Mouse (Mus musculus): ENCODE data around the gene Gdf15. TPM values are rescaled to one million over a fixed set of nuclear protein-coding genes. Genes with fewer than 3 reads are reported as not detected.

Gene Gdf15
- polyA plus RNA-seq, 1 experiment from 2014 or later: 0.60 TPM

DNA sequence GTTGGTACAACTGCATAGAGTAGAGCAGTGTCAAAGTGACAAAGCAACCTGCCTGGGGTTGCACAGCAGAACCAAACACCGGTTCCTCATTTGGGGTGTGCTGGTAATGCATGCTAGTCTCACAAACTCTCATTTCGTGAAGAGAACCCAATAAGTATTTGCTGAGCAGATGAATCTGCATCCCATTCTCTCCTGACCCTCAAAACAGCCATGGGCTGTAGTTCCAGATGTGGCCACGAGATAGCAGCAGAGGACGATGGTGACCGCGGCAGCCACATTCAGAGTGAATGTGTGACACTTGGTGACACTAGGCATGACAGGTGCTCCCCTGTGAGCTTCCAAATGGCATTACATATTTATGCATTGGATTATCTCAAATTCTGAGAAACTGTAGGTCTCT is 20.4 kb downstream of the Gdf15 start:
- 1% methylated on average over 6 of the region's 6 CpGs for WGBS
- peaks cover 37% of the 10 kb centered on the region for H3K4me1 ChIP-seq (replicated peaks; ENCODE audit: control insufficient read depth, insufficient read depth, low read length)
- H3K9me3 ChIP-seq (ENCODE audit: control insufficient read depth, low read length): no peaks in the 10 kb centered on the region

DNA sequence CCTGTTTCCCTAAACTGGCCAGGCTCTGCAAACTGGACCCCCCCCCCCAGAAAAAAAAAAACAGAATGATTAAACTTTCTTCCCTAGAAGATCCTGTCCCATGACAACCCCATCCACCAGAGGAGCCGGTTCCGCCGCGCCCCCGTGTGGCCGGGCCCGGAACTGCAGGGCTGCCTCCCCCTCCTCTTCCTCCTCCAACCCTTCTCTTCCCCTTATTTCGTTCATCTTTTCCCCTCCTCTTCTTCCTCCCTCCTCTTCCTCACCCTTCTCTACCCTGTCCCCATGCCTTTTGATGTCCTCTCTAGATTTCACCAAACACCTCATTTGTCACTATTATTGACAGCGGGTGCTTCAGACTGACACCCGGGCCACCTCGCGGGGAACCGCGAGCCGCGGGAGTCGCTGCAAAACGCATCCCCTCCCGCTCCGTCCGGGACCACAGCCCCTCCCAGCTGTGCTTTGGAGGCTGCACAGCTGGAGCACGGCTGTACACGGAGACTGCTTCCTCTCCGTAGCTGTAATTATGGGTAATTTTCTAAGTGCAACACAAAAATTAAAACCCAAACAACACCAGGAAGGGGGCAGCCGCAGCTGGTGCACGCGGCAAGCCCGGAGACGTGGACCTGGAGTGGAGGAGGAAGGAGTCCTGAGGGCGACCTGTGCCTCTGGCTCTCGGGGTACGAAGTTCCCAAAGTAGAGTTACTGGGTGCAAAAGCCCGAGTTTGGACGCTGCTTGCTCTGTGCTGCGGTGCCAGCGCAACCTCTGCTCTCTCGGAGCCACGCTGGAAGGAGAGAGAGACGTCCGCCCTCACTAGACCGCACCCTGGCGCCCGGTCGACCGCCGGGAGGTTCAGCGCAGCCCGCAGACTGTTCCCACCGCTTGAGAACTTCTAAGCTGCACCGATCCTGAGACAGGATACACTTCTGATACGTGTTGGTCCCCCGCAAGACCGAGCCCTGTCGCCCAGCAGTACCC is 21.2 kb downstream of the Gdf15 start:
- peak overlapping the region; percentile 100 for H3K27ac ChIP-seq (ENCODE audit: low read length)
- WGBS: under 1% methylated on average over 54 of the region's 54 CpGs
- no peaks in the 10 kb centered on the region for H3K27me3 ChIP-seq (ENCODE audit: control insufficient read depth, insufficient read depth, low read depth, low read length)
- peak overlapping the region; percentile 74 for H3K4me2 ChIP-seq (ENCODE audit: low read depth, low read length)
- peak overlapping the region; percentile 56 for H3K4me3 ChIP-seq (ENCODE audit: low read length)
- H3K4me1 ChIP-seq (replicated peaks; ENCODE audit: control insufficient read depth, insufficient read depth, low read length): peaks cover 37% of the 10 kb centered on the region
- H3K36me3 ChIP-seq (ENCODE audit: control insufficient read depth, insufficient read depth, low read length): no peaks in the 10 kb centered on the region
- H3K9ac ChIP-seq (ENCODE audit: low read length): peak overlapping the region; percentile 83
- peak; percentile 8; the same call in 1 of the 2 replicates for ATAC-seq (ENCODE audit: low read depth)
- no peaks in the 10 kb centered on the region for H3K9me3 ChIP-seq (ENCODE audit: control insufficient read depth, low read length)

More for the DNA sequence above, 20.4 kb downstream of the Gdf15 start:
- H3K9ac ChIP-seq (ENCODE audit: low read length): peak overlapping the region; percentile 74
- H3K27ac ChIP-seq (ENCODE audit: low read length): peak overlapping the region; percentile 80
- no peak for ATAC-seq (ENCODE audit: low read depth)
- H3K27me3 ChIP-seq (ENCODE audit: control insufficient read depth, insufficient read depth, low read depth, low read length): no peaks in the 10 kb centered on the region
- no peaks in the 10 kb centered on the region for H3K36me3 ChIP-seq (ENCODE audit: control insufficient read depth, insufficient read depth, low read length)
- peak overlapping the region; percentile 56 for H3K4me3 ChIP-seq (ENCODE audit: low read length)
- H3K4me2 ChIP-seq (ENCODE audit: low read depth, low read length): peak overlapping the region; percentile 74

DNA sequence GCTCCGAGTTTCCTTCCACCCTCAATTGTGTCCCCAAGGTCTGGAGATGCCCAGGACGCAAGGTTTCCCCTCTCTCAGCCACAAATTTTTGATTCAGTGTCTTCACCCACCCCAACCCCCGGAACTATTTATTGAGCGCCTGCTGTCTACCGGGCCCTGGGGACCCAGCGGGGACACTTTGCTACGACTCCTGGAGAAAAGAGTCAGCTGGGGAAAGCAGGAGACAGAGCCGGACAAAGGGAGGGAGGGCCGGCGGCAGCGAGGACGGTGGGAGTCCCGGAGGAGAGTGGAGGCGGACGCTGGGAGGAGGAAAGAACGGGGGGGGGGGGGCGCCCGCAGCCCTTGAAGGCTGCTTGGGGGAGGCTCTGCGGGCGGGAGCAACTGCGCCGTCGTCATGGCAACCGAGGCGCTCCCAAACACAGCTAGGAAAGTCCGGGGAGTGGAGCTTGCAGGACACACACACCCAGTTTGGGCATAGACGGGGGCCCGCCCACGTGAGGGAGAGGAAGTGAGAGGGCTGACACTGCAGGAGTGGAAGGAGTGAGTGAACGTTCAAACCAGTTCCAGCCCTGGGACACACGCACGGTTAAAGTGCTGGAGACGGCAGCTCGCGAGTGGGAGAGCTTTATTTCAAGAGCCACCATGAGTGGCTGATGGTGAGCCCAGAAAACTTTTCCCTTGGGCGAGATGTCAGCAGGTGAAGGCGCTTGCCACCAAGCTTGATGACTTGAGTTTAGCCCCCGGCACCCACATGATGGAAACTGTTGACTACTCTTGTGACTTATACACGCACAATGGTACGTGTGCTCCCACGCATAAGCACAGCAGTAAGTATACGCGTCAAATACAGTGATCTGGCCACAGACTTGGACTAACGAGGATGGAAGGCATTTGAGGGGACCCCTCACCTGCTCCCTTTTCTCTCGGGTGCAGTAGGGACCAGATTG is 22.1 kb downstream of the Gdf15 start:
- no peaks in the 10 kb centered on the region for H3K27me3 ChIP-seq (ENCODE audit: control insufficient read depth, insufficient read depth, low read depth, low read length)
- peaks cover 37% of the 10 kb centered on the region for H3K4me1 ChIP-seq (replicated peaks; ENCODE audit: control insufficient read depth, insufficient read depth, low read length)
- under 1% methylated on average over 40 of the region's 45 CpGs for WGBS
- peak overlapping the region; percentile 83 for H3K9ac ChIP-seq (ENCODE audit: low read length)
- peak overlapping the region; percentile 100 for H3K27ac ChIP-seq (ENCODE audit: low read length)
- peak overlapping the region; percentile 74 for H3K4me2 ChIP-seq (ENCODE audit: low read depth, low read length)
- ATAC-seq (ENCODE audit: low read depth): peak; percentile 81
- H3K4me3 ChIP-seq (ENCODE audit: low read length): peak overlapping the region; percentile 56
- H3K36me3 ChIP-seq (ENCODE audit: control insufficient read depth, insufficient read depth, low read length): no peaks in the 10 kb centered on the region
- H3K9me3 ChIP-seq (ENCODE audit: control insufficient read depth, low read length): no peaks in the 10 kb centered on the region

DNA sequence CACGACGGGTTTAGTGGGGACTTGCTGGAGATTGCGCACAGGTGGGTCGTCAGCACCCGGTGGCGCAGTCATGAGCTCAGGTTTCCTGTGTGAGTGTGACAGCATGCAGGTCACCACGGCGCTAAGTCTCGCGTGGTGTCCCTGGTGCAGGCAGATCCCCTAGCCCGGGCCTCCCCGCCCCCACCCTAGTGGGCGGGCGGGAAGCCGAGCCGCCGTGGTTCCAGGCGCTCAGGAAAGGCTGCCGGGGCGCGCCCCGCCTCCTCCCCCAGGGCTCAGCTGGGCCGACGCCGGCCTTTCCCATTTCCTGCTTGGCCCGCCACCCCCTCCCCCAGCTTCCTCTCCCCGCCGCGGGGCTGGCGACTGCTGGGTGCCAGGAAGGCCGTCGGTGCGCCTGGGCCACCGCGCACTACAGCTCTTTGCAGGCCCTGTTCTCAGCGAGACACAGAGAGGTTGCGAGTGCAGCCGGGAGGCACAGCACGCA is 22.8 kb downstream of the Gdf15 start:
- Histone ChIP-seq H3K9me3 (ENCODE audit: control insufficient read depth, low read length) (no peaks in the 10 kb centered on the region), H3K4me1 (replicated peaks; ENCODE audit: control insufficient read depth, insufficient read depth, low read length) (peaks cover 37% of the 10 kb centered on the region), H3K27me3 (ENCODE audit: control insufficient read depth, insufficient read depth, low read depth, low read length) (no peaks in the 10 kb centered on the region), H3K4me3 (ENCODE audit: low read length) (peak overlapping the region; percentile 56), H3K4me2 (ENCODE audit: low read depth, low read length) (peak overlapping the region; percentile 74), H3K36me3 (ENCODE audit: control insufficient read depth, insufficient read depth, low read length) (no peaks in the 10 kb centered on the region), H3K27ac (ENCODE audit: low read length) (peak overlapping the region; percentile 100), H3K9ac (ENCODE audit: low read length) (peak overlapping the region; percentile 83)
- ATAC-seq (ENCODE audit: low read depth): peak; percentile 85
- WGBS: under 1% methylated on average over 36 of the region's 39 CpGs

DNA sequence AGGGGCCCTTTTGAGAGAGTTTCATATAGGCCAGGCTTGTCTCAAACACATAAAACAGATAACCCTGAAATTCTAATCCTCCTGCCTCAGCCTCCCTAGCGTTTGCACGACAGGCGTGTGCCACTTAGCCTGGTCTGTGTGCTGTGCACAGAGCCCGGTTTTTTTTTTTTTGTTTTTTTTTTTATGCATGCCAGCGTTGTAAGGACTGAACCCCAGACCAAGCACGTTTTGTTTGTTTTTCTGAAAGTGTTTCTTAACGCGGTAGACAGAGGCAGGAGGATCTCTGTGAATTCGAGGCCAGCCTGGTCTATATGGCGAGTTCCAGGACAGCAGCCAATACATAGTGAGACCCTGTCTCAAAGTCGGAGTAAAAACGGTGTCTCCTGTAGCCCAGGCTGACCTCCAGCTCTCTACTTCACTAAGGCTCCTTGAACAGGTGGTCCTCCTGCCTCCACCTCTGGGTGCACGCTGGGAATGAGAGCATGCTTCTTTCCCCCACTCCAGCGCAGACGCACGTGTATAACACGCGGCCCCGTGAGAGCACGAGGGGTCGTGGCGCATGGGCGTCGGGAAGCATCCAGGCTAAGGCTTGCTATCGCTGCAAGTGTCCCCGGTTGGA is 23.4 kb downstream of the Gdf15 start, which contains the start of gene Ssbp4:
Ssbp4 (minus strand) TSS at position 124 of the 619 bp plus-strand sequence.
- 4% methylated on average over 26 of the region's 26 CpGs for WGBS

DNA sequence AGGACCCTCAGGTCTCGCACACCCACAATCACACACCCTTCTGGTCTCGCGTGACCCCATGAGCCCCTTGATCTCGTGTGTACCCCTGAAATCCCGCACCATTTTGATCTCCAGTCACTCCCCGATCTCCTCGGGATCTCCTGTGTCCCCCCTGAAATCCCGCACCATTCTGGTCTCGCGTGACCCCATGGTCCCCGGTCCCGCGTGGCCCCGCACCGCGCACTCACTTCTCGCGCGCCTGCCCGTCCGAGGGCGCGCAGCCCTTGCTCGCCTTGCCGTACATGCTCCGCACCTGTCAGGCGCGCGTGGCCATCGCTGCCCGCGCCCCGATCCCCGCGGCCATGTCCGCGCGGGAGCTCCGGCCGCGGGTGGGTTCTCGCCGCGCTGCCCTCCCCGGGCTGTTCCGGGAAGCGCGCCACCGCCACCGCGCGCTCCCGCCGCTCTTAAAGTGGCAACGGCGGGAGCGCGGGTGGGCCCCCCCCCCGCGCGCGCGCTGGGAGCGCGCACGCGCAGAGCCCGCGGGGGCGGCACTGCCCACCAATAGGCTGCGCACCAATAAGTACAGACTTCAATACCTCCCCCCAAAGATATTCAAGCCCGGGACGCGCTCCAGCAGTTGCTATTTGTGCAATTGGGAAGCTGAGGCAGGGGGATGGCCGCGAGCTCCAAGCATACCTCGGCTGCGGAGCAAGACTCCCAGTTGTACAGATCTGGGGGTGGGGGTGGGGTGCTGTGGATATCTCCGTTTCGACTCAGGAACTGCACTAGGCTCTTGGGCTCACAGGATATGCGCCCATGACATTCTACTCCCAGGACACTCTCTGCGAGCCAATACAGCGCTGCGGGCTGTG is 24.1 kb downstream of the Gdf15 start:
- H3K4me2 ChIP-seq (ENCODE audit: low read depth, low read length): peak overlapping the region; percentile 74
- peak overlapping the region; percentile 90 for H3K9ac ChIP-seq (ENCODE audit: low read length)
- WGBS: under 1% methylated on average over 84 of the region's 84 CpGs
- peak overlapping the region; percentile 100 for H3K27ac ChIP-seq (ENCODE audit: low read length)
- no peaks in the 10 kb centered on the region for H3K27me3 ChIP-seq (ENCODE audit: control insufficient read depth, insufficient read depth, low read depth, low read length)
- no peak for ATAC-seq (ENCODE audit: low read depth)
- H3K36me3 ChIP-seq (ENCODE audit: control insufficient read depth, insufficient read depth, low read length): no peaks in the 10 kb centered on the region
- no peaks in the 10 kb centered on the region for H3K9me3 ChIP-seq (ENCODE audit: control insufficient read depth, low read length)
- H3K4me3 ChIP-seq (ENCODE audit: low read length): peak overlapping the region; percentile 83
- peaks cover 33% of the 10 kb centered on the region for H3K4me1 ChIP-seq (replicated peaks; ENCODE audit: control insufficient read depth, insufficient read depth, low read length)

More for the DNA sequence above, 23.4 kb downstream of the Gdf15 start, which contains the start of gene Ssbp4:
- peak within 1 kb of the TSS; percentile 74 for H3K4me2 ChIP-seq (ENCODE audit: low read depth, low read length)
- no peaks in the 10 kb centered on the region for H3K36me3 ChIP-seq (ENCODE audit: control insufficient read depth, insufficient read depth, low read length)
- H3K27me3 ChIP-seq (ENCODE audit: control insufficient read depth, insufficient read depth, low read depth, low read length): no peaks in the 10 kb centered on the region
- H3K9me3 ChIP-seq (ENCODE audit: control insufficient read depth, low read length): no peaks in the 10 kb centered on the region
- ATAC-seq (ENCODE audit: low read depth): no peak
- H3K27ac ChIP-seq (ENCODE audit: low read length): peak within 1 kb of the TSS; percentile 100
- peak within 1 kb of the TSS; percentile 83 for H3K4me3 ChIP-seq (ENCODE audit: low read length)
- peaks cover 36% of the 10 kb centered on the region for H3K4me1 ChIP-seq (replicated peaks; ENCODE audit: control insufficient read depth, insufficient read depth, low read length)
- H3K9ac ChIP-seq (ENCODE audit: low read length): peak within 1 kb of the TSS; percentile 90

DNA sequence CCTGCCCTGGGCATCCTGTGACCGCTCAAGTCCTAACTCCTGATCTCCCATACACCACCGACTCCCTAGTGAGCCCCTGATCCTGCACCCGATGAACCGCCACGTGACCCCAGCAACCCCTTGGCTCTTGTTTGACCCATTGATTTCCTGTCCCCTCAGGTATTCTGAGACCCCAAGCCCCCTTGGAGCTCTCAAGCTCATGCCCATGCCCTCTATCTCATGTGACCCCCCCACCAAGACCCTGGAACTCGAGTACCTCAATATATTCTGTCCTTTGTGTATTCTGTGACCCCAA is 24.7 kb downstream of the Gdf15 start:
- peaks cover 33% of the 10 kb centered on the region for H3K4me1 ChIP-seq (replicated peaks; ENCODE audit: control insufficient read depth, insufficient read depth, low read length)
- peak overlapping the region; percentile 74 for H3K4me2 ChIP-seq (ENCODE audit: low read depth, low read length)
- ATAC-seq (ENCODE audit: low read depth): no peak

More for the DNA sequence above, 24.7 kb downstream of the Gdf15 start:
- Histone ChIP-seq H3K9ac (ENCODE audit: low read length) (peak overlapping the region; percentile 90), H3K9me3 (ENCODE audit: control insufficient read depth, low read length) (no peaks in the 10 kb centered on the region), H3K4me3 (ENCODE audit: low read length) (peak overlapping the region; percentile 83), H3K27ac (ENCODE audit: low read length) (peak overlapping the region; percentile 100), H3K36me3 (ENCODE audit: control insufficient read depth, insufficient read depth, low read length) (peaks cover 3% of the 10 kb centered on the region), H3K27me3 (ENCODE audit: control insufficient read depth, insufficient read depth, low read depth, low read length) (no peaks in the 10 kb centered on the region)
- 18% methylated on average over 6 of the region's 6 CpGs for WGBS
